Mouse (Mus musculus) lung, postnatal 0 days (tissue): ENCODE results near the gene Hoxd4. TPM values are rescaled to one million over a fixed set of nuclear protein-coding genes. Genes with fewer than 3 reads are reported as not detected.

Experiments
- ATAC-seq: fragments of 200-750 bp; cut with Nextera tagmentation; 2 replicates; pipeline ENCODE4 v1.8.0; 2017; ENCODE audit warnings: moderate library complexity
- DNase-seq: peaks from one replicate; pipeline ENCODE4 v3.0.0-alpha.2; 2016; ENCODE audit warnings: low spot score
- H3K27ac ChIP-seq: fragments of 300-500 bp; sonication (generic); 2 replicates; pipeline ENCODE4 v1.5.1; 2014; ENCODE audit warnings: antibody characterized with exemption, mild to moderate bottlenecking, low read length, mixed read lengths
- H3K27me3 ChIP-seq: fragments of 300-500 bp; sonication (generic); replicated peaks from 2 replicates; pipeline ENCODE4 v1.6.1; 2014; ENCODE audit warnings: low read length, mixed read lengths; ENCODE audit not compliant: insufficient read depth
- H3K36me3 ChIP-seq: fragments of 300-500 bp; sonication (generic); 2 replicates; pipeline ENCODE4 v1.6.1; 2014; ENCODE audit warnings: low read length, mixed read lengths; ENCODE audit not compliant: insufficient read depth
- H3K4me1 ChIP-seq: fragments of 300-500 bp; sonication (generic); 2 replicates; pipeline ENCODE4 v1.6.1; 2014; ENCODE audit warnings: antibody characterized with exemption, low read depth, low read length, mixed read lengths; ENCODE audit not compliant: insufficient read depth
- H3K4me2 ChIP-seq: fragments of 300-500 bp; sonication (generic); replicated peaks from 2 replicates; pipeline ENCODE4 v1.6.1; 2014; ENCODE audit warnings: low read depth, mild to moderate bottlenecking, low read length, moderate library complexity, mixed read lengths
- H3K4me3 ChIP-seq: fragments of 300-500 bp; sonication (generic); 2 replicates; pipeline ENCODE4 v1.5.1; 2014; ENCODE audit warnings: low read depth, low read length
- H3K9ac ChIP-seq: fragments of 300-500 bp; sonication (generic); replicated peaks from 2 replicates; pipeline ENCODE4 v1.6.1; 2014; ENCODE audit warnings: low read depth, mild to moderate bottlenecking
- H3K9me3 ChIP-seq: fragments of 300-500 bp; sonication (generic); 2 replicates; pipeline ENCODE4 v1.6.1; 2016; ENCODE audit warnings: low read length, mixed read lengths
- CTCF ChIP-seq: IDR thresholded peaks from 2 replicates; pipeline ENCODE4 v1.5.1; 2016; ENCODE audit warnings: antibody characterized with exemption, mild to moderate bottlenecking
- EP300 ChIP-seq: IDR thresholded peaks from 2 replicates; pipeline ENCODE4 v1.6.1; 2016; ENCODE audit warnings: antibody characterized with exemption, mild to moderate bottlenecking, control low read depth
- WGBS: fragments of 180-500 bp; shearing (Covaris S2); extraction: QIAGEN DNeasy Blood & Tissue Kit; methylation state at CpG from one replicate; pipeline ENCODE4 v1.1.7; 2014; 5-methylcytosine and 5-hydroxymethylcytosine counted together
- polyA plus RNA-seq: library from polyadenylated mRNA; unstranded; fragments of >200 nt; fragmentation: Nextera tagmentation; extraction: Ambion mirVana; gene quantifications from 2 replicates; pipeline ENCODE4 v1.2.1, GENCODE M21; 2015

The Hoxd4 gene
- polyA plus RNA-seq, 1 experiment from 2014 or later: not detected

GRCm38 (mm10) chr2:74681594-74682531 lies 29.9 kb upstream of the Hoxd4 start:
- H3K4me1 ChIP-seq: peaks cover 5% of the 10 kb centered on the region; the same call in 1 of the 2 replicates
- H3K27me3 ChIP-seq: peaks cover 88% of the 10 kb centered on the region
- no peaks in the 10 kb centered on the region for H3K9me3 ChIP-seq
- no peaks in the 10 kb centered on the region for H3K36me3 ChIP-seq
- peak overlapping the region; percentile 28; the same call in 1 of the 2 replicates for H3K4me3 ChIP-seq
- no peak overlapping the region for H3K9ac ChIP-seq
- H3K27ac ChIP-seq: no peak overlapping the region
- ATAC-seq (peak; percentile 21; the same call in 1 of the 2 replicates), DNase-seq (no peak)
- TF ChIP-seq CTCF (no peak), EP300 (no peak)
- peak overlapping the region; percentile 48 for H3K4me2 ChIP-seq
- 4% methylated on average over 55 of the region's 78 CpGs for WGBS

- Histone ChIP-seq H3K27me3 (peaks cover 90% of the 10 kb centered on the region), H3K36me3 (no peaks in the 10 kb centered on the region), H3K9ac (no peak overlapping the region), H3K27ac (no peak overlapping the region), H3K4me1 (peaks cover 5% of the 10 kb centered on the region; the same call in 1 of the 2 replicates), H3K9me3 (no peaks in the 10 kb centered on the region), H3K4me3 (peak overlapping the region; percentile 28), H3K4me2 (peak overlapping the region; percentile 48)
- TF ChIP-seq CTCF (no peak), EP300 (no peak)
- no peak for DNase-seq
- WGBS: under 1% methylated on average over 34 of the region's 51 CpGs
- ATAC-seq: no peak
These were observed 28.9 kb upstream of the Hoxd4 start for GRCm38 (mm10) chr2:74682796-74683195.

- no peak overlapping the region for H3K4me3 ChIP-seq
- 2% methylated on average over 18 of the region's 18 CpGs for WGBS
- H3K9ac ChIP-seq: no peak overlapping the region
- no peak overlapping the region for H3K27ac ChIP-seq
- H3K4me1 ChIP-seq: peaks cover 5% of the 10 kb centered on the region; the same call in 1 of the 2 replicates
- H3K9me3 ChIP-seq: no peaks in the 10 kb centered on the region
- ATAC-seq (no peak), DNase-seq (no peak)
- H3K36me3 ChIP-seq: no peaks in the 10 kb centered on the region
- TF ChIP-seq EP300 (no peak), CTCF (no peak)
- peaks cover 91% of the 10 kb centered on the region for H3K27me3 ChIP-seq
- no peak overlapping the region for H3K4me2 ChIP-seq
These were observed 28.2 kb upstream of the Hoxd4 start for GRCm38 (mm10) chr2:74683471-74683951.

- peaks cover 5% of the 10 kb centered on the region; the same call in 1 of the 2 replicates for H3K4me1 ChIP-seq
- TF ChIP-seq CTCF (no peak), EP300 (no peak)
- no peak overlapping the region for H3K27ac ChIP-seq
- no peak overlapping the region for H3K4me2 ChIP-seq
- 1% methylated on average over 12 of the region's 12 CpGs for WGBS
- peaks cover 94% of the 10 kb centered on the region for H3K27me3 ChIP-seq
- no peak for ATAC-seq
- no peaks in the 10 kb centered on the region for H3K36me3 ChIP-seq
- DNase-seq: no peak
- H3K4me3 ChIP-seq: no peak overlapping the region
- no peak overlapping the region for H3K9ac ChIP-seq
- H3K9me3 ChIP-seq: no peaks in the 10 kb centered on the region
These were observed 27.6 kb upstream of the Hoxd4 start for GRCm38 (mm10) chr2:74684106-74684505.

GRCm38 (mm10) chr2:74685059-74685603 lies 26.6 kb upstream of the Hoxd4 start:
- H3K4me2 ChIP-seq: no peak overlapping the region
- WGBS: 15% methylated on average over 4 of the region's 4 CpGs
- no peak for TF ChIP-seq EP300
- TF ChIP-seq CTCF: no peak
- no peak for DNase-seq
- H3K36me3 ChIP-seq: no peaks in the 10 kb centered on the region
- ATAC-seq: no peak
- no peak overlapping the region for H3K4me3 ChIP-seq
- H3K27me3 ChIP-seq: peaks cover 94% of the 10 kb centered on the region
- H3K27ac ChIP-seq: no peak overlapping the region
- H3K4me1 ChIP-seq: peaks cover 5% of the 10 kb centered on the region; the same call in 1 of the 2 replicates
- H3K9ac ChIP-seq: no peak overlapping the region
- H3K9me3 ChIP-seq: no peaks in the 10 kb centered on the region

GRCm38 (mm10) chr2:74686301-74686987 lies 25.3 kb upstream of the Hoxd4 start:
- Histone ChIP-seq H3K4me2 (no peak overlapping the region), H3K36me3 (no peaks in the 10 kb centered on the region), H3K4me1 (peaks cover 5% of the 10 kb centered on the region; the same call in 1 of the 2 replicates), H3K27me3 (peaks cover 92% of the 10 kb centered on the region), H3K9ac (no peak overlapping the region), H3K27ac (no peak overlapping the region), H3K9me3 (no peaks in the 10 kb centered on the region), H3K4me3 (no peak overlapping the region)
- ATAC-seq: no peak
- DNase-seq: peak; percentile 69
- TF ChIP-seq CTCF (peak; percentile 66), EP300 (no peak)
- WGBS: 7% methylated on average over 17 of the region's 17 CpGs
